35 mouse cellular contexts compared by ENCODE assay signal in genomic region chr3:132849669-132850068, GRCm38 (mm10).
"Had no signal": no experiment of that assay in that cellular context is flagged by ENCODE, and none has a peak within 500 bp of the region (broad histone marks: within the 10 kb centered on the region; RNA-seq: fewer than 3 reads in every experiment).

No protein-coding gene starts in this region.

- H3K4me3 ChIP-seq: heart, adult 2 months; heart, embryonic 10.5 days; heart, embryonic 12.5 days; heart, embryonic 13.5 days; heart, embryonic 15.5 days; hindbrain, embryonic 10.5 days; hindbrain, embryonic 12.5 days; hindbrain, embryonic 13.5 days; hindbrain, embryonic 15.5 days; intestine, embryonic 15.5 days; kidney, embryonic 15.5 days; left cerebral cortex, adult 2 months had no signal

- H3K9ac ChIP-seq: heart, embryonic 12.5 days; heart, embryonic 13.5 days; heart, embryonic 15.5 days; hindbrain, embryonic 12.5 days; hindbrain, embryonic 13.5 days; hindbrain, embryonic 14.5 days; hindbrain, embryonic 15.5 days; intestine, embryonic 15.5 days; kidney, embryonic 15.5 days had no signal

- H3K27me3 ChIP-seq: heart, embryonic 12.5 days; heart, embryonic 13.5 days; heart, embryonic 15.5 days; hindbrain, embryonic 12.5 days; hindbrain, embryonic 13.5 days; hindbrain, embryonic 15.5 days; intestine, embryonic 15.5 days; kidney, embryonic 15.5 days had no signal

- H3K4me2 ChIP-seq: heart, embryonic 11.5 days; heart, embryonic 12.5 days; heart, embryonic 13.5 days; heart, embryonic 15.5 days; hindbrain, embryonic 12.5 days; hindbrain, embryonic 13.5 days; hindbrain, embryonic 14.5 days; hindbrain, embryonic 15.5 days; intestine, embryonic 15.5 days; kidney, embryonic 15.5 days had no signal

- ATAC-seq: hindbrain, embryonic 16.5 days; hindbrain, postnatal 0 days; inflammation-experienced regulatory T-cells, adult 6 months; intestine, embryonic 15.5 days; intestine, embryonic 16.5 days; intestine, postnatal 0 days had no signal

- H3K9me3 ChIP-seq: heart, embryonic 10.5 days; heart, embryonic 12.5 days; heart, embryonic 13.5 days; heart, embryonic 15.5 days; hindbrain, embryonic 10.5 days; hindbrain, embryonic 12.5 days; hindbrain, embryonic 13.5 days; hindbrain, embryonic 15.5 days; intestine, embryonic 15.5 days; kidney, embryonic 15.5 days had no signal

- H3K4me1 ChIP-seq: hindbrain, embryonic 12.5 days; intestine, embryonic 15.5 days had no signal

- H3K27ac ChIP-seq: heart, adult 2 months; heart, embryonic 10.5 days; heart, embryonic 13.5 days; heart, embryonic 15.5 days; hindbrain, embryonic 10.5 days; hindbrain, embryonic 12.5 days; hindbrain, embryonic 13.5 days; hindbrain, embryonic 14.5 days; hindbrain, embryonic 15.5 days; hindbrain, postnatal 0 days; intestine, embryonic 15.5 days; kidney, embryonic 15.5 days; kidney, postnatal 0 days; left cerebral cortex, adult 2 months had no signal

- DNase-seq: heart, adult 2 months; heart, postnatal 10 days; heart, postnatal 14 days; heart, postnatal 36 days; heart, postnatal 4 days; kidney, adult 11 months; kidney, adult 18-20 months; kidney, adult 2 months; kidney, adult 8-10 months; kidney, adult 9 months; kidney, postnatal 10 days; kidney, postnatal 14 days; kidney, postnatal 25 days; kidney, postnatal 36 days; kidney, postnatal 4 days; layer of hippocampus, postnatal 36 days had no signal

- H3K36me3 ChIP-seq: heart, embryonic 10.5 days; heart, embryonic 12.5 days; heart, embryonic 13.5 days; heart, embryonic 15.5 days; hindbrain, embryonic 10.5 days; hindbrain, embryonic 12.5 days; hindbrain, embryonic 13.5 days; hindbrain, embryonic 15.5 days; intestine, embryonic 15.5 days; kidney, embryonic 15.5 days had no signal
